Mouse (Mus musculus) midbrain, embryonic 14.5 days (tissue): ENCODE results near the gene Chp1. TPM values are rescaled to one million over a fixed set of nuclear protein-coding genes. Genes with fewer than 3 reads are reported as not detected.
"Not testable (repeated sequence)": the region's sequence is repeated elsewhere in the genome, so short reads cannot be mapped to it uniquely, and the experiment has no call there.

ENCODE experiments used
- ATAC-seq: fragments of 200-750 bp; cut with Nextera tagmentation; 2 replicates; pipeline ENCODE4 v1.8.0; 2017; ENCODE audit warnings: moderate number of reproducible peaks, moderate library complexity; ENCODE audit not compliant: low FRiP score, low TSS enrichment
- DNase-seq: peaks from one replicate; pipeline ENCODE4 v3.0.0-alpha.2; 2015
- H3K27ac ChIP-seq: fragments of 300-500 bp; sonication (generic); replicated peaks from 2 replicates; pipeline ENCODE4 v1.5.1; 2014; ENCODE audit warnings: mild to moderate bottlenecking, low read depth, low read length, moderate library complexity
- H3K27me3 ChIP-seq: fragments of 300-500 bp; sonication (generic); 2 replicates; pipeline ENCODE4 v1.6.1; 2014; ENCODE audit warnings: low read length, control low read depth, mixed read lengths; ENCODE audit not compliant: control insufficient read depth, insufficient read depth
- H3K36me3 ChIP-seq: fragments of 300-500 bp; sonication (generic); 2 replicates; pipeline ENCODE4 v1.6.1; 2014; ENCODE audit warnings: low read length, control low read depth; ENCODE audit not compliant: control insufficient read depth, insufficient read depth
- H3K4me1 ChIP-seq: fragments of 300-500 bp; sonication (generic); 2 replicates; pipeline ENCODE4 v1.6.1; 2014; ENCODE audit warnings: mild to moderate bottlenecking, antibody characterized with exemption, low read length, control low read depth; ENCODE audit not compliant: control insufficient read depth, insufficient read depth
- H3K4me2 ChIP-seq: fragments of 300-500 bp; sonication (generic); 2 replicates; pipeline ENCODE4 v1.6.1; 2014; ENCODE audit warnings: mild to moderate bottlenecking, low read length, moderate library complexity
- H3K4me3 ChIP-seq: fragments of 300-500 bp; sonication (generic); replicated peaks from 2 replicates; pipeline ENCODE4 v1.5.1; 2014; ENCODE audit warnings: low read depth, low read length
- H3K9ac ChIP-seq: fragments of 300-500 bp; sonication (generic); replicated peaks from 2 replicates; pipeline ENCODE4 v1.6.1; 2014; ENCODE audit warnings: mild to moderate bottlenecking, low read length, moderate library complexity
- H3K9me3 ChIP-seq: fragments of 300-500 bp; sonication (generic); 2 replicates; pipeline ENCODE4 v1.6.1; 2016; ENCODE audit warnings: low read length, control low read depth, mixed read lengths; ENCODE audit not compliant: control insufficient read depth
- WGBS: fragments of 180-500 bp; shearing (Covaris S2); extraction: QIAGEN DNeasy Blood & Tissue Kit; methylation state at CpG from one replicate; pipeline ENCODE4 v1.1.7; 2014; 5-methylcytosine and 5-hydroxymethylcytosine counted together
- polyA plus RNA-seq: library from polyadenylated mRNA; unstranded; fragments of >200 nt; fragmentation: Nextera tagmentation; extraction: Ambion mirVana; gene quantifications from 2 replicates; pipeline ENCODE4 v1.2.1, GENCODE M21; 2014

Chp1 gene
- polyA plus RNA-seq, 1 experiment from 2014 or later: 57.4 TPM

DNA sequence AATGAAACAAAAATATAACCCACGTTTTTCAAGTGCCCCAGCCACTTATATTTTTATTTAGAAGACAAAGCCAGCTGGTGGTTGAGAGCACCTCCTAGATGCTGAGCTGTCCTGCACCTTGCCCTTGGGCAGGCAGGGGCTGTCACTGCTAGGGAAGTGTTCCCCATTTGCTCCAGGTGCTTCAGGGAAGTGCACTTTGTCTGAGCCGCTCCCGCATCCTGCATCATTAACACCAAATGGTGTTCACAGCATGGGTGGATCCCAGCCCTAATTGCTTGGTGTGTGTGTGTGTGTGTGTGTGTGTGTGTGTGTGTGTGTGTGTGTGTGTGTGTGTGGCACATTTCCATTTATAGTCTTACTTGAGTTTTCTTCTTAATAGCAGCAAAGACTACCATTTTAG, 54.1 kb downstream of the Chp1 start:
- WGBS: 93% methylated on average over 3 of the region's 3 CpGs
- peaks cover 73% of the 10 kb centered on the region for H3K36me3 ChIP-seq

DNA sequence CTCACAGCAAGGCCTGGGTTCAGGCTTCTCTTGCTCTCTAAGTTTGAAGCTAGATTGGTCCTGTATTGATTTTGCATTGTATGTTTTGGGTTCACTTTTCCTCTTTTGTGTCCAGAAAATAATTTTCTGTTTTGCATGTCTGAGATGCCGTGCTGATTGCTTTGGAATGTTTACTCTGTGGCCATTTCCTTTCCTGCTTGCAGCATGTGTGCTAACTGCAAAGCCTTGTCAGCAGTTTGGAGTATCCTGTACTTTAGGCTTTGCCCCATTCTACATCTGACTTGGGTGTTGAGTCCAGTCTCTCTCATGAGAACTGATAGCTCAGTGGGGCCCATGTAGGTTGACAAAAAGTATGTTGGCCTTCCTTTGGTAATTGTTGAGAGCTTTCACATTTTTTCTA, 55.0 kb downstream of the Chp1 start:
- no peaks in the 10 kb centered on the region for H3K9me3 ChIP-seq
- H3K9ac ChIP-seq: no peak overlapping the region
- ATAC-seq (no peak), DNase-seq (no peak)
- H3K36me3 ChIP-seq: peaks cover 70% of the 10 kb centered on the region
- H3K4me1 ChIP-seq: peaks cover 8% of the 10 kb centered on the region; the same call in 1 of the 2 replicates
- H3K4me2 ChIP-seq: no peak overlapping the region
- H3K4me3 ChIP-seq: no peak overlapping the region
- no peaks in the 10 kb centered on the region for H3K27me3 ChIP-seq
- 87% methylated on average over 1 of the region's 1 CpGs for WGBS
- H3K27ac ChIP-seq: no peak overlapping the region

More for the DNA sequence above, 54.1 kb downstream of the Chp1 start:
- H3K9ac ChIP-seq, H3K9me3 ChIP-seq, ATAC-seq, H3K27me3 ChIP-seq, DNase-seq, H3K4me1 ChIP-seq, H3K4me2 ChIP-seq, H3K4me3 ChIP-seq, H3K27ac ChIP-seq: not testable (repeated sequence)

DNA sequence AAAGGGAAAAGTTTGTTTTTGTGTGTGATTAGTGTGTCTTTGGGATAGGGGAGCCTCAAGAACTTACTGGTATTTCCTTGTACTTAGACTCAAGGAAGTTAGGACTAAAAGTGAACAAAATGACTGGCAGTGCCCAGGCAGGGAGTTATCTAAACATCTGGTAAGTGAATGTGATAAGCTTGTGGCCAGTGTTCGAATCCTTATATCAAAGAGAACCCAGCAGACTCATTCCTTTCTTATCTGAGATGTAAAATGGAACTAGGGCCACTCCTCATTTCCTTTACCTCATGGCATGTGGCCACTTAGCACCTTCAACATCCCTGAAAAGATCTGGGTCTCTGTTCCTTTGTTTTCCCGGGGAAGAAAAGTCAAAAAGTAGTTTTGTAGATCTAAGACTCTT, 56.4 kb downstream of the Chp1 start:
- no peak overlapping the region for H3K27ac ChIP-seq
- no peak overlapping the region for H3K4me3 ChIP-seq
- 98% methylated on average over 2 of the region's 2 CpGs for WGBS
- ATAC-seq (no peak), DNase-seq (no peak)
- no peaks in the 10 kb centered on the region for H3K9me3 ChIP-seq
- H3K36me3 ChIP-seq: peaks cover 68% of the 10 kb centered on the region
- H3K27me3 ChIP-seq: no peaks in the 10 kb centered on the region
- H3K9ac ChIP-seq: no peak overlapping the region
- no peak overlapping the region for H3K4me2 ChIP-seq
- H3K4me1 ChIP-seq: peaks cover 8% of the 10 kb centered on the region; the same call in 1 of the 2 replicates

DNA sequence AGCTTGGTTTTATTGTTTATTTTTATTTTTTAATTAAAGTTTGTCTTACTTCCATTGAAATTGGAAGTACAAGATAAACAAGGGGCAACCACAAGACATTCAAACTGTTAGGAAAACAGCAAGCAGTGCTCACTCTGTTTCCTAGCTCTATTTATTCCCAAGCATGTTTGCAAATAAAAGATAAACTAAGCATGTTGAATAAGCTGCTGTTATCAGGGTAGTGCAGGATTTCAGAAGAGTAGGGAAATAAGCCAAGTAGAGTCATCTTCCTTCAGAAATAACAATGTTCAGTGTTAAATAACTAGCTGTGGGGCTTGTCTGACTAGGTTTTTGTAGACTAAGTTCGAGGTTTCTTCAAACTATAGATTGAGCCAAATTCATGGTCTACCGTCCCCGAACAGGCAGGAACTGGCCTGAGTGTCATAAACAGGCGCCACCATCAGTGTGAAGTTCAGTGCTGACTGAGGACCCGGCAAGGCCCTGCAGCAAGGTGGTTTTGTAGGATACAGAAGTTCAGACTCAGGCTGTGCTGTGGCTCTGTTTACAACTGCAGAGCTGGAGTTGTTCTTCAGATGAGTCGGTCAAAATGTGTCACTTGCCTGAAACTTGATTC, 58.0 kb downstream of the Chp1 start:
- no peak overlapping the region for H3K4me2 ChIP-seq
- no peak for DNase-seq
- H3K4me3 ChIP-seq: no peak overlapping the region
- peaks cover 8% of the 10 kb centered on the region; the same call in 1 of the 2 replicates for H3K4me1 ChIP-seq
- 94% methylated on average over 6 of the region's 6 CpGs for WGBS
- no peak overlapping the region for H3K9ac ChIP-seq
- ATAC-seq: no peak
- H3K36me3 ChIP-seq: peaks cover 62% of the 10 kb centered on the region
- no peak overlapping the region for H3K27ac ChIP-seq
- H3K27me3 ChIP-seq: no peaks in the 10 kb centered on the region
- no peaks in the 10 kb centered on the region for H3K9me3 ChIP-seq

DNA sequence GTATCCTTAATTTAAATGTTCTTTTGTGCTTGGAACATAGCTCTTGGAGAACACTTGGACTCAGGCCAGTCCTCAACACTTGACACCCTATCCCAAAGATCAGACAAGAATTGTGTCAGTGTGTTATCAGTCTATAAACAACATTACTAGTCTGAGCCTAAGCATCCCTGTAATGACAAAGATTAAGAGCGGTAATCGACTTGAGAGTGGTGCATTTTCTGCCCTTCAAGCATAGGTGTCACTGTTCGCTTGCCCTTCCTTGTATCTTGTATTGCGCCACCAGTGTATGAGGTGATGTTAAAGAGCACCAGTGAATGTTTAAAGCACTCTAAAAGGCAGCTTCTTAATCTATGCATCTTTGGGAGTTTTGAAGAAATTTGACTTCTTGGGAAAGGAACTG, 59.5 kb downstream of the Chp1 start:
- H3K9me3 ChIP-seq: no peaks in the 10 kb centered on the region
- no peak for ATAC-seq
- H3K4me1 ChIP-seq: no peaks in the 10 kb centered on the region
- no peak overlapping the region for H3K9ac ChIP-seq
- no peak overlapping the region for H3K4me2 ChIP-seq
- DNase-seq: no peak
- H3K27ac ChIP-seq: no peak overlapping the region
- H3K36me3 ChIP-seq: peaks cover 54% of the 10 kb centered on the region
- H3K27me3 ChIP-seq: no peaks in the 10 kb centered on the region
- H3K4me3 ChIP-seq: no peak overlapping the region
- 97% methylated on average over 4 of the region's 4 CpGs for WGBS

- Histone ChIP-seq H3K9me3 (no peaks in the 10 kb centered on the region), H3K4me2 (peak overlapping the region; percentile 95), H3K27me3 (no peaks in the 10 kb centered on the region), H3K36me3 (no peaks in the 10 kb centered on the region), H3K27ac (no peak overlapping the region), H3K9ac (peak overlapping the region; percentile 43; the same call in 1 of the 2 replicates), H3K4me1 (peaks cover 10% of the 10 kb centered on the region; the same call in 1 of the 2 replicates), H3K4me3 (peak overlapping the region; percentile 64)
- ATAC-seq (no peak; the same call in 1 of the 2 replicates), DNase-seq (no peak)
- WGBS: under 1% methylated on average over 13 of the region's 13 CpGs
These were observed 70.3 kb downstream of the Chp1 start for GRCm38 (mm10) chr2:119617841-119618198.

- no peaks in the 10 kb centered on the region for H3K27me3 ChIP-seq
- H3K4me3 ChIP-seq: peak within 1 kb of the TSS; percentile 64
- H3K9me3 ChIP-seq: no peaks in the 10 kb centered on the region
- DNase-seq (peak; percentile 98), ATAC-seq (peak; percentile 100)
- peaks cover 10% of the 10 kb centered on the region; the same call in 1 of the 2 replicates for H3K4me1 ChIP-seq
- H3K9ac ChIP-seq: peak within 1 kb of the TSS; percentile 43; the same call in 1 of the 2 replicates
- WGBS: 0% methylated on average over 55 of the region's 55 CpGs
- H3K4me2 ChIP-seq: peak within 1 kb of the TSS; percentile 95
- H3K27ac ChIP-seq: no peak within 1 kb of the TSS
- H3K36me3 ChIP-seq: no peaks in the 10 kb centered on the region
These were observed 70.9 kb downstream of the Chp1 start, which contains the start of the genes Nusap1 and Oip5 for GRCm38 (mm10) chr2:119618199-119618982. Nusap1 (plus strand) TSS chr2:119618298. Oip5 (minus strand) TSS chr2:119618469.

DNA sequence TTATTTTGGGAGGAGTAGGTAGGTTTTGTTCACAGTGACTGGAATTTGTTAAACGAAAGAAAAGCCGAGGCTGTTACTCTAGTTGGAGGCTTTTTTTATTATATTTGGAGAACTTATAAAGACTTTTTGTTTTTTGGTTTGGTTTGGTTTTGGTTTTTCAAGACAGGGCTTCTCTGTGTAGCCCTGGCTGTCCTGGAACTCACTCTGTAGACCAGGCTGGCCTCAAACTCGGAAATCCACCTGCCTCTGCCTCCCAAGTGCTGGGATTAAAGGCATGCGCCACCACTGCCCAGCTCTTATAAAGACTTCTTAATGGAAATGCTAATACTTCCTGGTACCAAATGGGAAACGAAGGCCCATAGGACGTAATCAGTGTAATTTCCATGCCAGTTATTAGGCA, 71.5 kb downstream of the Chp1 start:
- H3K36me3 ChIP-seq, H3K27ac ChIP-seq, H3K9ac ChIP-seq, H3K27me3 ChIP-seq, DNase-seq, H3K9me3 ChIP-seq, ATAC-seq: not testable (repeated sequence)
- peaks cover 10% of the 10 kb centered on the region; the same call in 1 of the 2 replicates for H3K4me1 ChIP-seq
- WGBS: 7% methylated on average over 6 of the region's 6 CpGs
- peak overlapping the region; percentile 95 for H3K4me2 ChIP-seq
- peak overlapping the region; percentile 64 for H3K4me3 ChIP-seq
